Mouse (Mus musculus) hindbrain, embryonic 11.5 days (tissue): Measurements from ENCODE around the gene Hist2h2ab. TPM values are rescaled to one million over a fixed set of nuclear protein-coding genes. Genes with fewer than 3 reads are reported as not detected.

Experiments
- ATAC-seq: fragments of 200-750 bp; cut with Nextera tagmentation; 2 replicates; pipeline ENCODE4 v1.8.0; 2017; ENCODE audit warnings: mild to moderate bottlenecking, moderate TSS enrichment, moderate library complexity; ENCODE audit not compliant: low FRiP score
- DNase-seq: peaks from one replicate; pipeline ENCODE4 v3.0.0-alpha.2; 2015; ENCODE audit warnings: low spot score
- H3K27ac ChIP-seq: fragments of 300-500 bp; sonication (generic); 2 replicates; pipeline ENCODE4 v1.5.1; 2014; ENCODE audit warnings: mild to moderate bottlenecking, low read depth, low read length
- H3K27me3 ChIP-seq: fragments of 300-500 bp; sonication (generic); 2 replicates; pipeline ENCODE4 v1.6.1; 2014; ENCODE audit warnings: mild to moderate bottlenecking, low read length, moderate library complexity, mixed read lengths; ENCODE audit not compliant: control insufficient read depth, insufficient read depth
- H3K36me3 ChIP-seq: fragments of 300-500 bp; sonication (generic); 2 replicates; pipeline ENCODE4 v1.6.1; 2014; ENCODE audit warnings: mild to moderate bottlenecking, low read length, moderate library complexity, mixed read lengths; ENCODE audit not compliant: control insufficient read depth, insufficient read depth
- H3K4me1 ChIP-seq: fragments of 300-500 bp; sonication (generic); replicated peaks from 2 replicates; pipeline ENCODE4 v1.6.1; 2014; ENCODE audit warnings: low read length, mixed read lengths; ENCODE audit not compliant: control insufficient read depth, insufficient read depth
- H3K4me2 ChIP-seq: fragments of 300-500 bp; sonication (generic); replicated peaks from 2 replicates; pipeline ENCODE4 v1.6.1; 2014; ENCODE audit warnings: mild to moderate bottlenecking, low read depth, low read length
- H3K4me3 ChIP-seq: fragments of 300-500 bp; sonication (generic); 2 replicates; pipeline ENCODE4 v1.5.1; 2014; ENCODE audit warnings: low read depth, low read length
- H3K9ac ChIP-seq: fragments of 300-500 bp; sonication (generic); 2 replicates; pipeline ENCODE4 v1.6.1; 2014; ENCODE audit warnings: low read depth, low read length
- H3K9me3 ChIP-seq: fragments of 300-500 bp; sonication (generic); 2 replicates; pipeline ENCODE4 v1.6.1; 2016; ENCODE audit warnings: low read length; ENCODE audit not compliant: control insufficient read depth
- WGBS: fragments of 180-500 bp; shearing (Covaris S2); extraction: QIAGEN DNeasy Blood & Tissue Kit; methylation state at CpG from one replicate; pipeline ENCODE4 v1.1.7; 2014; 5-methylcytosine and 5-hydroxymethylcytosine counted together
- polyA plus RNA-seq: library from polyadenylated mRNA; unstranded; fragments of >200 nt; fragmentation: Nextera tagmentation; extraction: Ambion mirVana; gene quantifications from 2 replicates; pipeline ENCODE4 v1.2.1, GENCODE M21; 2014

Gene Hist2h2ab
- polyA plus RNA-seq, 1 experiment from 2014 or later = 3.0 TPM

DNA sequence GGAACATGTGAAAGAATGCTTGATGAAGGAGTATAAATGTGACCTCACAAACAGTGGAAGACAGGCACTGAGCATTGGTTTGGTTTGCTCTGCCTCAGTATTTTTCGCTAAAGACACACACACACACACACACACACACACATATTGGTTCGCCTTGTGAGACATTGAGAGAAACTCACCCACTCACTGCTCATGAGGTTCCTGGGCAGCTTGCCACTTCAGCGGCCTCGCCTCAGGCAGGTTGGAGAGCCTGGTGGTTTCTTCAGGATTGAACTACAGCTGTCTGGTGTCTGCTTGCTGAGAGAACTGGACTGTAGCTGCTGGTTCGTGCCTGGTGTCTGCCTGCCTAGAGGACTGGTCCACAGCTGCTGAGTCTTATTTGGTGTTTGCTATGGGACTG, 40.6 kb downstream of the Hist2h2ab start:
- Histone ChIP-seq H3K27me3 (no peaks in the 10 kb centered on the region), H3K27ac (no peak overlapping the region), H3K4me1 (peaks cover 3% of the 10 kb centered on the region; the same call in 1 of the 2 replicates), H3K9ac (no peak overlapping the region), H3K4me3 (no peak overlapping the region), H3K4me2 (no peak overlapping the region), H3K9me3 (no peaks in the 10 kb centered on the region), H3K36me3 (no peaks in the 10 kb centered on the region)
- no peak for ATAC-seq
- 94% methylated on average over 5 of the region's 5 CpGs for WGBS
- no peak for DNase-seq

DNA sequence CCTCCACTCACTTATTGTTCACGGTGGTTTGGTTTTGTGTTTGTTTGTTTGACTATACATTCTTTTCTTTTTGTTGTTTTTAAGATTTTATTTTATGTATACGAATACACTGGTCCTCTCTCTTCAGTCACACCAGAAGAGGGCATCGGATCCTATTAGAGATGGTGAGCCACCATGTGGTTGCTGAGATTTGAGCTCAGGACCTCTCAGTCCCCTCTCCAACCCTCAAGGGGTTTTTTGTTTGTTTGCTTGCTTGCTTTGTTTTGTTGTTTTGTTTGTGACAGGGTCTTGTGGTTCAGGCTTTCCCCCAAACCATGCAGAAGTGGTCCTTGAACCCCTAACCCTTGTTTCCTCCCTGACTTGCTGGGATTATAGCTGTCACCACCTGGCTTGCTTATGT, 42.0 kb downstream of the Hist2h2ab start:
- Histone ChIP-seq H3K36me3 (no peaks in the 10 kb centered on the region), H3K4me1 (peaks cover 3% of the 10 kb centered on the region; the same call in 1 of the 2 replicates), H3K27me3 (no peaks in the 10 kb centered on the region), H3K4me2 (peak overlapping the region; percentile 64), H3K27ac (peak overlapping the region; percentile 97), H3K4me3 (peak overlapping the region; percentile 57; the same call in 1 of the 2 replicates), H3K9me3 (no peaks in the 10 kb centered on the region), H3K9ac (peak overlapping the region; percentile 85)
- no peak for DNase-seq
- WGBS = 63% methylated on average over 3 of the region's 3 CpGs
- ATAC-seq = no peak

DNA sequence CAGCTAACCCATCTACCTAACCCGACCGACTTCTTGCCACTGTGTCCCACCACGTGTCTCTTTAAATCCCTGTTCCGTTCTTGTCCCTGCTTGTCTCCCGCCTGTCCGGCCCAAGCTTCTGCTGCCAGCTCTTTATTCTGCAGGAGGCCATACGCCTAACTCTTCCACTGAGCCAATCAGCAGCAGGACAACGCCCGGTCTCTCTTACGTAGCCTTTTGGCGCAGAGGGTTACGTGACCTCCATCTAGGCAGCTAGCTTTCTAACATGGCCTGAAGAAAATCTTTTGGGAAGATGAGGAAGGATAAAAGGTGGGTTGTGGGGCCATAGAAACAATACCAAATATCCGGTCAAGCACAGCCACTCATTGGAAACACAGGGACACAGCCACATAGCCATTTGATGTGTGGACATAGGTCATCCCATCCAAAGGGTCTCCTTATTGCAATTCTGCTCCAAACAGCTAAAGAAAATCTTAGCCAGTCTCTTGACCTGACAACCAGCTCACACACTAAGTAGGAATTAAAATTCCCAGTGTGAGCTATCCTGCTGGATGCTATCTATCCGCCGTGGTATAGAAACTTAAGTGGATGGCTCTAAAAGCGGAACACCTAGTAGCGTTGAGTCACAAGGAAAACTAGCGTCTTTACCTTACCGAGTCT, 42.7 kb downstream of the Hist2h2ab start:
- ATAC-seq (peak; percentile 83), DNase-seq (peak; percentile 79)
- Histone ChIP-seq H3K4me2 (peak overlapping the region; percentile 64), H3K36me3 (no peaks in the 10 kb centered on the region), H3K9ac (peak overlapping the region; percentile 85), H3K27me3 (no peaks in the 10 kb centered on the region), H3K27ac (peak overlapping the region; percentile 97), H3K9me3 (no peaks in the 10 kb centered on the region), H3K4me3 (peak overlapping the region; percentile 57), H3K4me1 (peaks cover 3% of the 10 kb centered on the region; the same call in 1 of the 2 replicates)
- 1% methylated on average over 19 of the region's 19 CpGs for WGBS

DNA sequence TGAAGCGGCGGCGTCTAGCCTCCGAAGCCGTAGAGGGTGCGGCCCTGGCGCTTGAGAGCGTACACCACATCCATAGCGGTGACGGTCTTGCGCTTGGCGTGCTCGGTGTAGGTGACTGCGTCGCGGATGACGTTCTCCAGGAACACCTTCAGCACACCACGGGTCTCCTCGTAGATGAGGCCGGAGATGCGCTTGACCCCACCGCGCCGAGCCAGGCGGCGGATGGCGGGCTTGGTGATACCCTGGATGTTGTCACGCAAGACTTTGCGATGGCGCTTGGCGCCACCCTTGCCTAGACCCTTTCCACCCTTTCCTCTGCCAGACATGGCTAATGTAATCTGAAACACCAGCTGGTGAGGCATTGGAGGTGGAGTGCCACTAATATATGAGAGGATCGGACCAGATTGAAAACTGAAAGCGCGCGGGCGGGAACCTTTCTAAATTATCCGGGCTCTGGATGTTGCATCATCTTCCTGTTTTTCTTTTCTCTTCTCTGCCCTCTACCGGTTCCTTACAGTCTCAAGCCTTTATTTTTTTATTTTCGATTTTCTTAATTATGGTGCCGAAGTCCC, 43.4 kb downstream of the Hist2h2ab start, which contains the start of gene Hist2h4:
Gene Hist2h4 (minus strand): TSS at position 333 of the 572 bp plus-strand sequence.
- ATAC-seq = peak; percentile 89
- peaks cover 4% of the 10 kb centered on the region; the same call in 1 of the 2 replicates for H3K4me1 ChIP-seq
- peak within 1 kb of the TSS; percentile 57 for H3K4me3 ChIP-seq
- H3K4me2 ChIP-seq = peak within 1 kb of the TSS; percentile 64
- no peaks in the 10 kb centered on the region for H3K27me3 ChIP-seq
- peak; percentile 94 for DNase-seq
- WGBS = 0% methylated on average over 39 of the region's 40 CpGs
- no peaks in the 10 kb centered on the region for H3K36me3 ChIP-seq
- H3K9me3 ChIP-seq = no peaks in the 10 kb centered on the region
- peak within 1 kb of the TSS; percentile 97 for H3K27ac ChIP-seq
- H3K9ac ChIP-seq = peak within 1 kb of the TSS; percentile 85

DNA sequence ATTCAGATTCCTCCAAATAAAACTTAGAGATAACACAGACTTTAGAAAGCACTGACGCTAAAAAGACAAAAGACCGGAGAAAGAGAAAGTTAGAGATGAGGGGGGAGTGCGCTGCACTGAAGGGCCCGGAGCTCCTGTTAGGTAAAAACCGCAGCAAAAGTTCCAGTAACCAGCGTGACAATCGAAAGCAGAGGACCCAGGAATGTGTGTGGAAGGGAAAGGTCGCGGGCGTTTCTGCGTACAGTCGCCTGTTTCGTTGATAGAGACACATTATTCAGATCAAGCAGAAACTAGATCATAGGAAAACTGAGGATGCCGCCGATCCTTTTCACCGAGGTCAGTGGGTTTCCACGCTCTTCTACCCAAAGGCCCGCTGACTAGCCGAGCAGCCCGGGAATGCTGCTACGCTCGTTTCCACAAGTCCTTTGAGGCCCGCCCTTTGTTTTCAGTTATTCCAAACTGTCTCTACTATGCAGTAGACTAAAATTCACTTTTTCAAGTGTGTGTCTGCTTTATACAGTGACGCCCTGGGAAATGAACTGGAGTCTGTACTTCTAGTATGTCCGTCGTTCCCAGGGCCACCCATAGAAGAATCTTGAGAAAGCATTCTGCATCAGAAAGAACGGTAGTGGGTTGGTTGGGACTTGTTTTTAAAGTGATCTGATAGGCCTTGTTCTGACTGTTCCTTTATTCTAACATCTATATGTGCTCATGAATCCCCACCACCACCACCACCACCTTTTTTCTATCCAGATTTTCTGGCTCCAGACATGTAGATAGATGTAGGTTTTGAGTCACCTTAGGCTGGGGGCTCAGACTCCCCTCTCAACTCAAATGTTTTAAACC, 44.1 kb downstream of the Hist2h2ab start:
- H3K36me3 ChIP-seq = no peaks in the 10 kb centered on the region
- 7% methylated on average over 27 of the region's 27 CpGs for WGBS
- peak overlapping the region; percentile 85 for H3K9ac ChIP-seq
- DNase-seq (peak; percentile 67), ATAC-seq (peak; percentile 28; the same call in 1 of the 2 replicates)
- H3K27me3 ChIP-seq = no peaks in the 10 kb centered on the region
- H3K4me1 ChIP-seq = peaks cover 5% of the 10 kb centered on the region; the same call in 1 of the 2 replicates
- peak overlapping the region; percentile 97 for H3K27ac ChIP-seq
- H3K9me3 ChIP-seq = no peaks in the 10 kb centered on the region
- H3K4me3 ChIP-seq = peak overlapping the region; percentile 57
- peak overlapping the region; percentile 64 for H3K4me2 ChIP-seq

GRCm38 (mm10) chr3:96264404-96264949, 44.8 kb downstream of the Hist2h2ab start:
- no peak for DNase-seq
- Histone ChIP-seq H3K9ac (peak overlapping the region; percentile 8; the same call in 1 of the 2 replicates), H3K4me2 (peak overlapping the region; percentile 64; the same call in 1 of the 2 replicates), H3K4me1 (peaks cover 5% of the 10 kb centered on the region; the same call in 1 of the 2 replicates), H3K27me3 (no peaks in the 10 kb centered on the region), H3K27ac (peak overlapping the region; percentile 97), H3K36me3 (no peaks in the 10 kb centered on the region), H3K9me3 (no peaks in the 10 kb centered on the region), H3K4me3 (no peak overlapping the region)
- no peak for ATAC-seq
- 69% methylated on average over 7 of the region's 7 CpGs for WGBS

- Histone ChIP-seq H3K9me3 (no peaks in the 10 kb centered on the region), H3K4me2 (no peak overlapping the region), H3K36me3 (no peaks in the 10 kb centered on the region), H3K9ac (no peak overlapping the region), H3K4me1 (peaks cover 5% of the 10 kb centered on the region; the same call in 1 of the 2 replicates), H3K4me3 (no peak overlapping the region), H3K27ac (no peak overlapping the region), H3K27me3 (no peaks in the 10 kb centered on the region)
- WGBS = 91% methylated on average over 8 of the region's 8 CpGs
- DNase-seq (no peak), ATAC-seq (no peak)
These were observed 46.6 kb downstream of the Hist2h2ab start for GRCm38 (mm10) chr3:96266132-96266710.

DNA sequence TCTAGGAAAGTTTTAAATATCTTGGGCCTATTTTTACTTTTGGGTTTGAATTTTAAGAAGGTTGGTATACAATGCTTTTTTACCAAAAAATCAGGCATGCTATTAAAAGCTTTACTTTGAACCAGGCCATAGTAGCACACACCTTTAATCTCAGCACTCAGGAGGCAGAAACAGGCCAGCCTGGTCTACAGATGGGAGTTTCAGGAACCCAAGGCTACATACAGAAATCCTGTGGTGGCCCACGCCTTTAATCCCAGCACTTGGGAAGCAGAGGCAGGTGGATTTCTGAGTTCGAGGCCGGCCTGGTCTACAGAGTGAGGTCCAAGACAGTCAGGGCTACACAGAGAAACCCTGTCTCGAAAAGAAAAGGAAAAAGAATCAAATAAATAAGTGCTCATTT, 47.9 kb downstream of the Hist2h2ab start:
- Histone ChIP-seq H3K9me3 (no peaks in the 10 kb centered on the region), H3K9ac (no peak overlapping the region), H3K4me1 (0 out of 2 replicates have a peak, but pooled peaks cover 2% of the 10 kb centered on the region), H3K36me3 (no peaks in the 10 kb centered on the region), H3K4me2 (no peak overlapping the region), H3K27ac (peak overlapping the region; percentile 85), H3K4me3 (no peak overlapping the region), H3K27me3 (no peaks in the 10 kb centered on the region)
- 83% methylated on average over 4 of the region's 4 CpGs for WGBS
- no peak for DNase-seq
- no peak for ATAC-seq
